Mouse (Mus musculus) bone marrow, adult 2 months (tissue): ENCODE measurements around the gene Actc1. TPM values are rescaled to one million over a fixed set of nuclear protein-coding genes. Genes with fewer than 3 reads are reported as not detected.

Experiments used
- H3K27ac ChIP-seq: fragments of 200-500 bp; 2 replicates; pipeline ENCODE4 v1.5.1; 2012; ENCODE audit warnings: low read depth, mild to moderate bottlenecking, control low read depth, inconsistent platforms, low read length; ENCODE audit not compliant: control insufficient read depth, poor library complexity, insufficient read depth
- H3K4me1 ChIP-seq: fragments of 200-500 bp; 2 replicates; pipeline ENCODE4 v1.6.1; 2011; ENCODE audit warnings: low read length; ENCODE audit not compliant: control insufficient read depth, insufficient read depth
- H3K4me3 ChIP-seq: fragments of 200-500 bp; replicated peaks from 2 replicates; pipeline ENCODE3; 2011; ENCODE audit warnings: mild to moderate bottlenecking, low read depth, low read length, control low read depth; ENCODE audit not compliant: control insufficient read depth
- CTCF ChIP-seq: fragments of 200-500 bp; IDR thresholded peaks from 2 replicates; pipeline ENCODE4 v1.5.1; 2011; ENCODE audit warnings: low read length, control low read depth; ENCODE audit not compliant: control insufficient read depth, insufficient read depth
- POLR2A ChIP-seq: fragments of 200-500 bp; IDR thresholded peaks from 2 replicates; pipeline ENCODE4 v1.6.1; 2011; ENCODE audit warnings: low read depth, mild to moderate bottlenecking, control low read depth, low read length, borderline replicate concordance; ENCODE audit not compliant: control insufficient read depth
- WGBS: fragments of 180-500 bp; shearing (Covaris S2); methylation state at CpG from one replicate; pipeline ENCODE4 v1.1.7; 2018; 5-methylcytosine and 5-hydroxymethylcytosine counted together
- polyA plus RNA-seq: library from polyadenylated mRNA; stranded (reverse); fragments of >200 nt; gene quantifications from 2 replicates; pipeline ENCODE4 v1.2.4, GENCODE M21; 2011; ENCODE audit warnings: low replicate concordance; ENCODE audit not compliant: missing spikeins, insufficient read depth, insufficient read length

Gene Actc1
- polyA plus RNA-seq, 1 experiment = 5.5 TPM

DNA sequence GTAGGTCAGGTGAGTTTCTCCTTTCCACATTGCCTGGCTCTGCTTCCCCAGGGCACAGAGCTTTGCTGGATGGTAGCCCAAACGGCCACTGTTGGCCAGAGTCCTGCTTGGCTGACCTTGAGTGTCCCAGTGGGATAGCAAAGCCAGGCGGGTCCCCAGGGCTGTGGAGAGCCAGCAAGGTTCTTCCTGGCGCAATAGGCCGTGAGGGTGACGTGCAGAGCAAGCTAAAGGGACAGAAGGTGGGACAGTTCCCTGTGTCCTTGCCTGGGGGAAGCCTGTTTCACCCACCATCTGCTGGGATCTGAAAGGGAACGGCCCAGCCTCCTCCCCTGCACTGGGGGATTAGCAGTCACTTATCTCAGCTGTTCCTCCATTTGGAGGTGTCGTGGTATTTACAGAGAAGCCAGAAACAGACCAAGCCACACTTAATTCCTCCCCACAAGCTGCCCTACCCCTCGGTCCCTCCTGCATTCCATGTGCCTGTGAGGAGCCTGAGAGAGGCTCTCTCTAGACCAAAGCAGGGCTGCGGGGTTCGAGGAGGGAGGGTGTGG is 4.0 kb upstream of the Actc1 start:
- Histone ChIP-seq H3K4me3 (no peak overlapping the region), H3K27ac (no peak overlapping the region)
- 43% methylated on average over 10 of the region's 10 CpGs for WGBS

DNA sequence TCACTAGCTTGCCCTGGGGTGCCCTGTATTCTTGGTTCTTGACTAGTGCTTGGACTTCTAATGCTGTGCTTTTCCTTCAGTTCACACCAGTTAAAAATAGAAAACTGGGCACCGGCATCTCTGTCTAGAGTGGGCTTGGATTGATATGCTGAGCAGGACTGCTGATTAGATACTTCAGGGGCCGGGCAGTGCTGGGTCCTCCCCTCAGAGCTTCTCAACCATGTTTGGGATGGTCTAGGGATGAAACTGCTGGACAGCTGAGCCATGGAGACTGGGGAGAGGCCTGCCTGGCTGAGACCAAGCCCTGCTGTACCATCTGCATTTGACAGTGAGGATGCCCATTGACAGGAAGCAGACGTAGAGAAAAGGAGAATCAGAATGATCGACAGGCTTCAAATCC is 781 bp upstream of the Actc1 start:
- WGBS = 79% methylated on average over 4 of the region's 4 CpGs
- no peaks in the 10 kb centered on the region for H3K4me1 ChIP-seq
- no peak overlapping the region for H3K4me3 ChIP-seq
- H3K27ac ChIP-seq = no peak overlapping the region
- TF ChIP-seq POLR2A (no peak), CTCF (no peak)

More for the DNA sequence above, 4.0 kb upstream of the Actc1 start:
- H3K4me1 ChIP-seq = no peaks in the 10 kb centered on the region
- no peak for TF ChIP-seq POLR2A
- TF ChIP-seq CTCF = no peak

DNA sequence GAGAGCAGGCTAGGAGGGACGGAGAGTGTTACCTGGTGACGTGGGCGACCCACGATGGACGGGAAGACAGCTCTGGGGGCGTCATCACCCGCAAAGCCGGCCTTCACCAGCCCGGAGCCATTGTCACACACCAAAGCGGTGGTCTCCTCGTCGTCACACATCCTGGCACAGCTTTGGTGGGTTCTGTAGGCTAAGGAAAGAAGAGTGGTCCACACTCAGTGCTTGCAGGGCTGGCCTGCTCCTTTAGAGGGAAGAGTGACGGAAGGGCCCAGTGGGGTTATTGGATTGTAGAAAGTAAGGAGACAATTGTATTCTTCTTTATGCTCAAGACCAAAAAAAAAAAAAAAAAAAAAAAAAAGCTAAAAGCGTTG is 1.5 kb downstream of the Actc1 start:
- no peaks in the 10 kb centered on the region for H3K4me1 ChIP-seq
- WGBS = 89% methylated on average over 14 of the region's 14 CpGs
- H3K4me3 ChIP-seq = no peak overlapping the region
- TF ChIP-seq POLR2A (no peak), CTCF (no peak)
- no peak overlapping the region for H3K27ac ChIP-seq

DNA sequence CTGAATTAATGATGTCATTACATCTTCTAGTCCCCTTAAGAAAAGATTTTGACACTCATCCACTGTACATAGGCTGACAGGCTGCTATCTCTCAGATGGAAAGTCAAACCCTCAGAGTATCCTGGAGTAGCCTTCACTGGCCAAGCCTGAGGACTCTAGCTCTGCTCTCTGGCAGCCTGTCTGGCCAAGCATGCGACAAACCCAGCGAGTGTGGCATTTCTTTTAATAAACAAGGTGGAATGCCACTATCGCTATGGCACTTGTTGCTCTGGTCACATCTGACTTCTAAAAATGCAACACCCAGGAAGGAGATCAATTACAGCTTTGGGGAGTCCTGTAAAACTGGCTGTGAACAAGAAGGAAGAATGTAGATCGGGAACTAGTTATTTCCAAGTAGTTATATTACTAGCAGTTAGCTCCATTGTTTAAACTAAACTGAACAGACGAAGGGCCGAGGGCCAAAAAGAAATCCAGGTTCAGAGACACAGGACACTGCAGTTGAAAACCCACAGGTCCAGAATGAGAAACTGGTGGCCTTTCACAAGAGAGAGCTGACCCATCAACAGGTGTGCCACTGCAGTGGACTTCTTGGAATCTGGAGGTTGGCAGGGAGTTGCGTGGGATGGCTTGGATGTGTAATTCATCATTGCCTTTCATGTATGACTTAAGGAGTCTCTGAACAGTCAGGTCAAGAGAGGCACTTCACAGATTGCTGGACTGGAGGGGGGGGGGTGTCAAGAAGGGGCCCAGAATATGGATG is 2.1 kb downstream of the Actc1 start:
- Histone ChIP-seq H3K4me3 (no peak overlapping the region), H3K27ac (no peak overlapping the region), H3K4me1 (no peaks in the 10 kb centered on the region)
- TF ChIP-seq POLR2A (no peak), CTCF (no peak)
- 87% methylated on average over 7 of the region's 7 CpGs for WGBS

DNA sequence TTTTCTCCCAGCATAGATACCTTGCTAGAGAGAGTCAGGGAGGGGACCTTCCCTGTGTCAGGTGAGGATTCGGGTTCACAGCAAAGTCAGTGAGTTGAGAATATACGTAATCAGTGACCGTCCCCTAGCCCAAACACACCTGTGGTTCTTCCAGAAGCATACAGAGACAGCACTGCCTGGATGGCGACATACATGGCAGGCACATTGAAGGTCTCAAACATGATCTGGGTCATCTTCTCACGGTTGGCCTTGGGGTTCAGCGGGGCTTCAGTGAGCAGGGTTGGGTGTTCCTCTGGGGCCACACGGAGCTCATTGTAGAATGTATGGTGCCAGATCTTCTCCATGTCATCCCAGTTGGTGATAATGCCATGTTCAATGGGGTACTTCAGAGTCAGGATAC is 3.2 kb downstream of the Actc1 start:
- TF ChIP-seq POLR2A (no peak), CTCF (no peak)
- no peak overlapping the region for H3K27ac ChIP-seq
- WGBS = 81% methylated on average over 7 of the region's 7 CpGs
- no peak overlapping the region for H3K4me3 ChIP-seq
- H3K4me1 ChIP-seq = no peaks in the 10 kb centered on the region

DNA sequence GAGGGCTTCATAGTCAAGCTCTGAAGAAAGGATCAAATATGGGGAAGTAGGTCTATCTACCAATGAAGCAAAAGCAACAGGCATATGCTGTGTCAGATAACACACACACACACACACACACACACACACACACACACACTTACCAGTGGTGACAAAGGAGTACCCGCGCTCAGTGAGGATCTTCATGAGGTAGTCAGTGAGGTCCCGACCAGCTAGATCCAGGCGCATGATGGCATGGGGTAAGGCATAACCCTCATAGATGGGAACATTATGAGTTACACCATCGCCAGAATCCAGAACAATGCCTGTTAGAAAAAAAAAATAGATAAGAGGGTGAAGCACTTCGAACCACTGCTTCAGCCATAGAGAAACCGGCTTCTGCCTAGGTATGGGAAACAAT is 4.0 kb downstream of the Actc1 start:
- TF ChIP-seq POLR2A (no peak), CTCF (no peak)
- Histone ChIP-seq H3K27ac (no peak overlapping the region), H3K4me1 (no peaks in the 10 kb centered on the region), H3K4me3 (no peak overlapping the region)
- 84% methylated on average over 7 of the region's 7 CpGs for WGBS

DNA sequence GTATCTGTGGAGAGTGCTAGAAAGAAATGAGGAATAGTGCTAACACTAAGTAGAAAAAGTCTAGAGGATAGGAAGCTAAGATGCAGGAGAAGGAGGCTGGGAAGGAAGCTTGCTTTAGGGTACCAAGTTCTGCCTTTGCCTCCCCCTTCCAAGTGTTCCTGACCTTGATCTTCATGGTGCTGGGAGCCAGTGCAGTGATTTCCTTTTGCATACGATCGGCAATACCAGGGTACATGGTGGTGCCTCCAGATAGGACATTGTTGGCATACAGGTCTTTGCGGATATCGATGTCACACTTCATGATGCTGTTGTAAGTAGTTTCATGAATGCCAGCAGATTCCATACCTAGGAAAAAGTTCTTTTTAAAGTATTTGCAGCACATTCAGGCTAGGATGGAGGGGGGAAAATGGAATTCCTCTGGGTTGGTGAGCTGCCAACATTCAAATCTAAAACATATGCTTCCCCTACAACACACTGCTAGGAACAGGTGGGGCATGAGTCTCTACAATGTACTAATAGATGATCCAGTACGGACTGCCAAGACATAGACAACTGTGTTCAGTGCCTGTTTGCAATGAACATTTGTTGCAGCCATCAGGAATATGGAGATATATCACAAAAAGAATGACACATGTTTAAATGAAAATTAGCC is 5.3 kb downstream of the Actc1 start:
- no peak overlapping the region for H3K27ac ChIP-seq
- no peaks in the 10 kb centered on the region for H3K4me1 ChIP-seq
- 88% methylated on average over 5 of the region's 5 CpGs for WGBS
- no peak for TF ChIP-seq POLR2A
- TF ChIP-seq CTCF = no peak
- no peak overlapping the region for H3K4me3 ChIP-seq

DNA sequence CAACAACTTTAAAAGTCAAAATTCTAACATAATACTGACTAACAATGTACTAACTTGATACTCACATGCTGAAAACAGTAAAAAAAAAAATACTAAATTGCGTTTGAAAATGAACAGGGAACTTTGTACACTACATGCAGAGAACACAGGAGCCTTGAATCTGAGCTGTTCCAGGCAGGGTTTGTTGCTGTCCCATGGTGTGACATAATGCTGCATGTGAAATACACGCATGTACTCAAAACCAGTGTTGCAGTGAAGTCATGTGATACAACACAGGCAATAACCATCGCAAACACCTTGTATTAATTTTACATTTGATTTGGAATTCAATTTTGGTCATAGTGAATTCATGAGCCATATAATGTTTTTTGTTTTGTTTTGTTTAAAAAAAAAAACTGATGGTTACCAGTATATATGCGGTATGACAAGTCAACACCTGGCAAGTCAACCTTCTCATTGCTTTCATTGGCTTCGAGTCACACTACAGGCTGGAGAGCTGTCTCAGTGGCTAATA is 7.1 kb downstream of the Actc1 start:
- Histone ChIP-seq H3K4me3 (no peak overlapping the region), H3K4me1 (no peaks in the 10 kb centered on the region), H3K27ac (no peak overlapping the region)
- TF ChIP-seq POLR2A = no peak
- TF ChIP-seq CTCF = no peak
- 83% methylated on average over 5 of the region's 5 CpGs for WGBS

DNA sequence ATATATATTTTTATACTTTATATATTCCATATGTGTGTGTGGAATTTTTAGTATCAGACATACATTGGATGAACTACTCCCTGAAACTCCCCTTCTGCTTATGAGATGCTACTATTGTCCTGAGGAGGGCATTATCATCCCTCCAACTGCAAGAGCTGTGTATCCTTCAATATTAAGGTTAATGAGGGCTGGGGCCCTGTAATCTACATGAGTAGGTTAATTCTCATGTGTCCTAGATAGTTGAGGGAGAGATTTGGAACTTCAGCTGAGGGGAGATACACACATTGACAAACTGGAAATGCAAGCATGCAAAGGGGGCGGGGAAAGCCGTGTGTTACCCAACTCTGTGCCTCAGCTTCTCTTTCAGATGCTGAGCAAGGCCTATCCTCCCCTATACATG is 15.4 kb downstream of the Actc1 start:
- TF ChIP-seq CTCF (no peak), POLR2A (no peak)
- WGBS = 73% methylated on average over 2 of the region's 2 CpGs
- no peaks in the 10 kb centered on the region for H3K4me1 ChIP-seq

More for the DNA sequence above, 15.4 kb downstream of the Actc1 start:
- Histone ChIP-seq H3K4me3 (no peak overlapping the region), H3K27ac (no peak overlapping the region)
